Mouse (Mus musculus) liver, adult 2 months (tissue): ENCODE data around the gene Miip. TPM values are rescaled to one million over a fixed set of nuclear protein-coding genes. Genes with fewer than 3 reads are reported as not detected.

Experiments used
- DNase-seq: peaks from one replicate; pipeline ENCODE4 v3.0.0-alpha.2; 2011; ENCODE audit warnings: low read depth, low spot score; ENCODE audit errors: extremely low read depth
- H3K27ac ChIP-seq: fragments of 200-500 bp; replicated peaks from 2 replicates; pipeline ENCODE4 v1.5.1; 2012; ENCODE audit warnings: low read depth, mild to moderate bottlenecking, control low read depth, inconsistent platforms, low read length; ENCODE audit not compliant: insufficient read depth
- H3K27me3 ChIP-seq: fragments of 200-500 bp; 2 replicates; pipeline ENCODE4 v1.6.1; 2012; ENCODE audit warnings: mild to moderate bottlenecking, moderate library complexity, low read length, inconsistent platforms; ENCODE audit not compliant: control insufficient read depth, insufficient read depth
- H3K36me3 ChIP-seq: fragments of 200-500 bp; 2 replicates; pipeline ENCODE4 v1.6.1; 2012; ENCODE audit warnings: low read length, inconsistent platforms; ENCODE audit not compliant: control insufficient read depth, insufficient read depth
- H3K4me1 ChIP-seq: fragments of 200-500 bp; 2 replicates; pipeline ENCODE4 v1.6.1; 2011; ENCODE audit warnings: low read length; ENCODE audit not compliant: control insufficient read depth, insufficient read depth
- H3K4me3 ChIP-seq: fragments of 200-500 bp; 2 replicates; pipeline ENCODE4 v1.5.1; 2011; ENCODE audit warnings: low read depth, mild to moderate bottlenecking, control low read depth, low read length, moderate library complexity; ENCODE audit not compliant: insufficient read depth
- H3K79me2 ChIP-seq: fragments of 200-500 bp; 2 replicates; pipeline ENCODE4 v1.6.1; 2012; ENCODE audit warnings: inconsistent platforms, mild to moderate bottlenecking, low read length, moderate library complexity; ENCODE audit not compliant: control insufficient read depth, insufficient read depth
- H3K9ac ChIP-seq: fragments of 200-500 bp; 2 replicates; pipeline ENCODE4 v1.6.1; 2012; ENCODE audit warnings: low read depth, mild to moderate bottlenecking, control low read depth, inconsistent platforms, low read length
- CTCF ChIP-seq: fragments of 200-500 bp; IDR thresholded peaks from 2 replicates; pipeline ENCODE4 v1.5.1; 2011; ENCODE audit warnings: low read depth, low read length, control low read depth
- POLR2A ChIP-seq: fragments of 200-500 bp; IDR thresholded peaks from 2 replicates; pipeline ENCODE4 v1.6.1; 2011; ENCODE audit warnings: low read length, control low read depth; ENCODE audit not compliant: insufficient read depth; ENCODE audit errors: extremely low read depth
- WGBS: fragments of 180-500 bp; shearing (Covaris S2); methylation state at CpG from one replicate; pipeline ENCODE4 v1.1.7; 2018; 5-methylcytosine and 5-hydroxymethylcytosine counted together
- polyA plus RNA-seq: library from polyadenylated mRNA; depleted of rRNA; stranded (reverse); fragments of >200 nt; gene quantifications from 2 replicates; pipeline ENCODE4 v1.2.3, GENCODE M21; 2012
- total RNA-seq: library from RNA; depleted of rRNA; stranded (reverse); fragments of >200 nt; gene quantifications from 2 replicates; pipeline ENCODE4 v1.2.3, GENCODE M21; 2014

The Miip gene
- total and polyA plus RNA-seq, 2 experiments, result 11.4 to 28.4 TPM

DNA sequence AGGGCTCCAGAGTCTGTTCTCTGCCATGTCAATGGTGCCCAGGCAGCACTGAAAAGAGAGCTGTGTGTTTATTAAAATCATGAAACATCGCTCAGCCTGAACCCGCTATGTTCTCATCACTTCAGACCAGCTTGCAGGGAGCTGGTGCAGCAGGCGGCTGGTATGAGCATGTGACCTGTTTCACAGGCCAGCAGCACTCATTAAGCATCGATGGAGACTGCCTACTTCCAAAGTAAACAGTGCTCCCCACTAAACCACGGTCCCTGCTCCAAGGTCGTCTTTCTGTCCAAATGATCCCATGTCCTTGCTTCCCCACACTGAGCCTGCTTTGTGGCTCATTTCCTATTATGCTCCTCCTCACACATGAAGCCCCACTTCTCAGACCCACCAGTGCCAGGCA, 21.7 kb upstream of the Miip start:
- H3K4me1 ChIP-seq, result peaks cover 6% of the 10 kb centered on the region
- no peak overlapping the region for H3K4me3 ChIP-seq
- DNase-seq, result peak; percentile 72
- peaks cover 41% of the 10 kb centered on the region for H3K36me3 ChIP-seq
- H3K27ac ChIP-seq, result no peak overlapping the region
- 35% methylated on average over 6 of the region's 6 CpGs for WGBS
- no peak for TF ChIP-seq POLR2A
- no peak for TF ChIP-seq CTCF
- H3K9ac ChIP-seq, result no peak overlapping the region
- no peaks in the 10 kb centered on the region for H3K27me3 ChIP-seq
- H3K79me2 ChIP-seq, result peaks cover 10% of the 10 kb centered on the region; the same call in 1 of the 2 replicates

DNA sequence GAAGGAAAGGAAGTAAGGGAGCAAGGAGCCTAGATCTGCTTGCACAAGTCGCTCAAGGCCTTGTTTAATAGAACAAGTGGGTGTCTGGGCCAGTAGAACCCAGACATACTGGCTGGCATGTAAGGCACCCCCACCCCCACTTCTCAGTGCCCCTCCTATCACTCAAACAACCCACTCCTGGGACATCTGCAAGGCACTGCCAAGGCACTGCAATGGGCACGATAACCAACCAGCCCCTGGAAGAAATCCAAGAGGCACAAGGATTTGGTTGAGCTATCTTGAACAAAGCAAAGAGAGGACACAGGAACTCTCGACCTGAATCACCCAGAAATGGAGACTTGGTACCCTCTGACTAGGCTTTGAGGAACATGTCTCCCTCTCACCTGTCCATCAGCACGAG, 19.6 kb upstream of the Miip start:
- Histone ChIP-seq H3K4me1 (peaks cover 6% of the 10 kb centered on the region), H3K36me3 (peaks cover 42% of the 10 kb centered on the region; the same call in 1 of the 2 replicates), H3K79me2 (peaks cover 7% of the 10 kb centered on the region; the same call in 1 of the 2 replicates), H3K27me3 (no peaks in the 10 kb centered on the region), H3K27ac (no peak overlapping the region), H3K4me3 (no peak overlapping the region), H3K9ac (no peak overlapping the region)
- WGBS, result 74% methylated on average over 4 of the region's 4 CpGs
- DNase-seq, result no peak
- TF ChIP-seq POLR2A, result no peak
- TF ChIP-seq CTCF, result no peak

GRCm38 (mm10) chr4:147887277-147887676, 18.7 kb upstream of the Miip start:
- WGBS, result 96% methylated on average over 7 of the region's 7 CpGs
- Histone ChIP-seq H3K27me3 (no peaks in the 10 kb centered on the region), H3K9ac (no peak overlapping the region), H3K79me2 (peaks cover 2% of the 10 kb centered on the region; the same call in 1 of the 2 replicates), H3K4me1 (peaks cover 6% of the 10 kb centered on the region), H3K4me3 (no peak overlapping the region), H3K27ac (no peak overlapping the region), H3K36me3 (peaks cover 43% of the 10 kb centered on the region; the same call in 1 of the 2 replicates)
- TF ChIP-seq CTCF, result no peak
- no peak for TF ChIP-seq POLR2A
- DNase-seq, result no peak

- TF ChIP-seq POLR2A (no peak), CTCF (no peak)
- Histone ChIP-seq H3K79me2 (no peaks in the 10 kb centered on the region; the same call in 1 of the 2 replicates), H3K27ac (no peak overlapping the region), H3K9ac (no peak overlapping the region), H3K27me3 (no peaks in the 10 kb centered on the region), H3K36me3 (peaks cover 53% of the 10 kb centered on the region; the same call in 1 of the 2 replicates), H3K4me3 (no peak overlapping the region), H3K4me1 (peaks cover 6% of the 10 kb centered on the region)
- WGBS, result 96% methylated on average over 12 of the region's 12 CpGs
- no peak for DNase-seq
These were observed 17.5 kb upstream of the Miip start for GRCm38 (mm10) chr4:147886158-147886557.

DNA sequence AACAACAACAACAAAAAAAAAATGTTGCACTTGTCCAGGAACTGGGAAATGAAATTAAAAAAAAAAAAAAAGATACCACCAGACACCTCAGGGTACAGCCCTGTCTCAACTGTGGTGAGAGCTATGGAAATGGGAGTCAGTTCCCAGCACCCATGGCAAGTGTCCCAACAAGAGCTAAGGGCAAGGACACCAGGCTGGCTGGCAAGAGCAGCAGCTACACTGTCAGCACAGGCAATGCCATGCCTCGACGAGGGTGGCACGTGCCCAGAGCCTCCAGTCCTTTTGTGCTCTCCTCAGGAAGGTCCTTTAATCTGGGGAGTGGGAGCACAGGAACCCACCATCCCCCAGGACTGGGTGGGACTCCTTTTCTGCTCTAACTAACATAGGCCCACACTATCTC, 15.5 kb upstream of the Miip start:
- TF ChIP-seq POLR2A (no peak), CTCF (no peak)
- Histone ChIP-seq H3K4me3 (no peak overlapping the region), H3K36me3 (peaks cover 53% of the 10 kb centered on the region; the same call in 1 of the 2 replicates), H3K4me1 (no peaks in the 10 kb centered on the region), H3K79me2 (no peaks in the 10 kb centered on the region; the same call in 1 of the 2 replicates), H3K27me3 (no peaks in the 10 kb centered on the region), H3K9ac (no peak overlapping the region), H3K27ac (no peak overlapping the region)
- WGBS, result 38% methylated on average over 3 of the region's 3 CpGs
- peak; percentile 73 for DNase-seq

- Histone ChIP-seq H3K4me3 (no peak overlapping the region), H3K79me2 (no peaks in the 10 kb centered on the region; the same call in 1 of the 2 replicates), H3K27ac (no peak overlapping the region), H3K27me3 (no peaks in the 10 kb centered on the region), H3K9ac (no peak overlapping the region), H3K4me1 (no peaks in the 10 kb centered on the region), H3K36me3 (peaks cover 50% of the 10 kb centered on the region; the same call in 1 of the 2 replicates)
- 93% methylated on average over 6 of the region's 6 CpGs for WGBS
- no peak for TF ChIP-seq CTCF
- no peak for TF ChIP-seq POLR2A
- DNase-seq, result no peak
These were observed 14.4 kb upstream of the Miip start for GRCm38 (mm10) chr4:147883041-147883440.
